Mouse (Mus musculus): ENCODE data around the gene Limch1. TPM values are rescaled to one million over a fixed set of nuclear protein-coding genes. Genes with fewer than 3 reads are reported as not detected.

Limch1 gene
- polyA plus RNA-seq, 1 experiment from 2014 or later = 22.2 TPM

DNA sequence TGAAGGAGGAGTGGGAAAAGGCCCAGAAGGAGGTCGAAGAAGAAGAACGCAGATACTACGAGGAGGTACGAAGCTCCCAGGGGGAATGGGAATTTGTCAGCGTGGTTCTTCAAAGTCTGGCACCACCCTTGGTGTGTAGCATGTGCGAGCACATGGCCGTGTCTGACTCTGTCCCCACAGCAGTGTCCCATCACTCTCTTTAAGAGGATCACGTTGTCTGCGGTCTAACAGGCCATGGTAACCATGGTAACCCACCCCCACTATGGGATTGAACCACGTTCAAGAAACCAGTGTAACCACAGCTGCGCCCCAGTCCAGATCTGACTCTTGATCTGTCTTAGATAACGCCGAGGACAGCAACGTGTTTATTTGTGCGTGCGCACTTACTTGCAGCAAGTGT, 283.2 kb downstream of the Limch1 start:
- ATAC-seq (replicated peaks; ENCODE audit: extremely low read depth, insufficient read depth, low FRiP score) = no peak
- Histone ChIP-seq H3K27me3 (ENCODE audit: control insufficient read depth, insufficient read depth, low read length) (no peaks in the 10 kb centered on the region), H3K4me3 (ENCODE audit: low read length) (no peak overlapping the region), H3K9me3 (replicated peaks; ENCODE audit: control insufficient read depth, low read length) (no peaks in the 10 kb centered on the region), H3K4me1 (ENCODE audit: control insufficient read depth, insufficient read depth, low read length) (peaks cover 11% of the 10 kb centered on the region), H3K4me2 (ENCODE audit: low read depth, low read length) (no peak overlapping the region), H3K9ac (ENCODE audit: low read length) (no peak overlapping the region), H3K27ac (ENCODE audit: low read length) (no peak overlapping the region), H3K36me3 (ENCODE audit: control insufficient read depth, insufficient read depth) (no peaks in the 10 kb centered on the region)
- 73% methylated on average over 16 of the region's 16 CpGs for WGBS

GRCm38 (mm10) chr5:67029946-67030345, 284.3 kb downstream of the Limch1 start:
- Histone ChIP-seq H3K9ac (ENCODE audit: low read length) (no peak overlapping the region), H3K27ac (ENCODE audit: low read length) (no peak overlapping the region), H3K4me1 (ENCODE audit: control insufficient read depth, insufficient read depth, low read length) (peaks cover 3% of the 10 kb centered on the region), H3K27me3 (ENCODE audit: control insufficient read depth, insufficient read depth, low read length) (no peaks in the 10 kb centered on the region), H3K4me3 (ENCODE audit: low read length) (no peak overlapping the region), H3K4me2 (ENCODE audit: low read depth, low read length) (no peak overlapping the region), H3K9me3 (replicated peaks; ENCODE audit: control insufficient read depth, low read length) (no peaks in the 10 kb centered on the region), H3K36me3 (ENCODE audit: control insufficient read depth, insufficient read depth) (no peaks in the 10 kb centered on the region)
- WGBS = 40% methylated on average over 3 of the region's 3 CpGs
- no peak for ATAC-seq (replicated peaks; ENCODE audit: extremely low read depth, insufficient read depth, low FRiP score)

DNA sequence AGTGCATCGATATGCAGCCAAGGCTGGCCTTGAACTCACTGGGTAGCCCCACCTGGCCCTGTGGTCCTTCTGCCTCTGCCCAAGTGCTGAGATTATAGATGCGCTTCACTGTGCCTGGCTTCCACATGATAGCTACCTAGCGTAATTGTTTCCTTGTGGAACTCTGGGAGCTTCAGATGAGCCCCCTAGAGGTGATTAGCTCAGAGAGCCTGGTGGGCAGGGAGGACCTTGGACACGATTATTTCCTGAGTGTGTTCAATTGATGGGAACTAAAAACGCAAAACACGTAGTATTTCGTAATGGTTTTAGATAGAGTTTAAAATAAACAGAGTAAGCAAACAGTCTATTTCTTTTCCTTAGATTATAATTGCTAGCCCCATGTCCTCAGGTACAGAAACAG, 287.0 kb downstream of the Limch1 start:
- Histone ChIP-seq H3K4me2 (ENCODE audit: low read depth, low read length) (no peak overlapping the region), H3K27ac (ENCODE audit: low read length) (no peak overlapping the region), H3K9ac (ENCODE audit: low read length) (no peak overlapping the region), H3K36me3 (ENCODE audit: control insufficient read depth, insufficient read depth) (no peaks in the 10 kb centered on the region), H3K9me3 (replicated peaks; ENCODE audit: control insufficient read depth, low read length) (no peaks in the 10 kb centered on the region), H3K27me3 (ENCODE audit: control insufficient read depth, insufficient read depth, low read length) (no peaks in the 10 kb centered on the region), H3K4me3 (ENCODE audit: low read length) (no peak overlapping the region), H3K4me1 (ENCODE audit: control insufficient read depth, insufficient read depth, low read length) (no peaks in the 10 kb centered on the region)
- WGBS = 74% methylated on average over 7 of the region's 7 CpGs
- no peak for ATAC-seq (replicated peaks; ENCODE audit: extremely low read depth, insufficient read depth, low FRiP score)

DNA sequence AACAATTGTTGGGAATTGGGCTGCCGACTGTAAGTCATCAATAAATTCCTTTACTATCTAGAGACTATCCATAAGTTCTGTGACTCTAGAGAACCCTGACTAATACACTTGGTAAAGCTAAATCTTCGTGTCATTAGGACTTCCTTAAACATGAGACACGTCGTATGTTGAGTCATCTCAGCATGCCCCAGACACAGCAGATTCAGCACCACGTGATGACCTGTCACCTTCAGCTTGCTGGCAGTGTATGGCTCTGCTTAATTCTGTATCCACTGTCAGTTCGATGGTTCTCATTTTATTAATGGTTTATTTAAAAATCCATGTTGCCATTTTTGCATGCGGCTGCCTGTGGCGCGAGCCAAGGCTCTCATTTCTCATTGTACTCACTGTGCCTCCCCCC, 298.3 kb downstream of the Limch1 start:
- Histone ChIP-seq H3K9me3 (replicated peaks; ENCODE audit: control insufficient read depth, low read length) (no peaks in the 10 kb centered on the region), H3K4me2 (ENCODE audit: low read depth, low read length) (no peak overlapping the region), H3K27me3 (ENCODE audit: control insufficient read depth, insufficient read depth, low read length) (no peaks in the 10 kb centered on the region; the same call in none of the 2 replicates), H3K27ac (ENCODE audit: low read length) (no peak overlapping the region), H3K4me3 (ENCODE audit: low read length) (no peak overlapping the region), H3K9ac (ENCODE audit: low read length) (no peak overlapping the region), H3K36me3 (ENCODE audit: control insufficient read depth, insufficient read depth) (no peaks in the 10 kb centered on the region), H3K4me1 (ENCODE audit: control insufficient read depth, insufficient read depth, low read length) (no peaks in the 10 kb centered on the region)
- 73% methylated on average over 8 of the region's 9 CpGs for WGBS
- no peak for ATAC-seq (replicated peaks; ENCODE audit: extremely low read depth, insufficient read depth, low FRiP score)

- no peaks in the 10 kb centered on the region for H3K36me3 ChIP-seq (ENCODE audit: control insufficient read depth, insufficient read depth)
- H3K4me2 ChIP-seq (ENCODE audit: low read depth, low read length) = no peak overlapping the region
- no peak overlapping the region for H3K27ac ChIP-seq (ENCODE audit: low read length)
- H3K27me3 ChIP-seq (ENCODE audit: control insufficient read depth, insufficient read depth, low read length) = peaks cover 2% of the 10 kb centered on the region
- no peaks in the 10 kb centered on the region for H3K4me1 ChIP-seq (ENCODE audit: control insufficient read depth, insufficient read depth, low read length)
- no peak overlapping the region for H3K4me3 ChIP-seq (ENCODE audit: low read length)
- WGBS = 16% methylated on average over 4 of the region's 4 CpGs
- no peak for ATAC-seq (replicated peaks; ENCODE audit: extremely low read depth, insufficient read depth, low FRiP score)
- no peaks in the 10 kb centered on the region for H3K9me3 ChIP-seq (replicated peaks; ENCODE audit: control insufficient read depth, low read length)
- H3K9ac ChIP-seq (ENCODE audit: low read length) = no peak overlapping the region
Measured at GRCm38 (mm10) chr5:67048003-67048402, 302.4 kb downstream of the Limch1 start.

DNA sequence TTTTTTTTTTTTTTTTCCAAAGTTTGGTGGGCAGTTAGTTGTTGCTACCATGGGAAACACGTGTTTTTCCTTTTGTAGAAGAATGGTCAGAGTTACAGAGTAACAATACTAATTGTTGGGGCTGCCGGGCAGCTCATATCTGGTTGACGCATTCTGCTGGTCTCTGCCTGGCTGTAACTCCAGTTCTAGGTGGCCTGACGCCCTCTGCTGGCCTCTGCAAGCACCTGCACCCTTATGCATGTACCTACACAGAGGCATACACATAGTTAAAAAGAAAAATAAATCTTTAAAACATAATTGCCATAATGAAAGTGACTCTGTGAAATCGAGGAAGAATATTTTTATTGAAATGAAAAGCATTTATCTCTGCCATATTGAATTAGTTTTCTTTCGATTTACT, 312.2 kb downstream of the Limch1 start:
- no peak for ATAC-seq (replicated peaks; ENCODE audit: extremely low read depth, insufficient read depth, low FRiP score)
- 76% methylated on average over 6 of the region's 6 CpGs for WGBS
- Histone ChIP-seq H3K4me2 (ENCODE audit: low read depth, low read length) (no peak overlapping the region), H3K9me3 (replicated peaks; ENCODE audit: control insufficient read depth, low read length) (no peaks in the 10 kb centered on the region), H3K27me3 (ENCODE audit: control insufficient read depth, insufficient read depth, low read length) (no peaks in the 10 kb centered on the region), H3K9ac (ENCODE audit: low read length) (no peak overlapping the region), H3K4me1 (ENCODE audit: control insufficient read depth, insufficient read depth, low read length) (no peaks in the 10 kb centered on the region), H3K36me3 (ENCODE audit: control insufficient read depth, insufficient read depth) (no peaks in the 10 kb centered on the region), H3K27ac (ENCODE audit: low read length) (no peak overlapping the region), H3K4me3 (ENCODE audit: low read length) (no peak overlapping the region)

DNA sequence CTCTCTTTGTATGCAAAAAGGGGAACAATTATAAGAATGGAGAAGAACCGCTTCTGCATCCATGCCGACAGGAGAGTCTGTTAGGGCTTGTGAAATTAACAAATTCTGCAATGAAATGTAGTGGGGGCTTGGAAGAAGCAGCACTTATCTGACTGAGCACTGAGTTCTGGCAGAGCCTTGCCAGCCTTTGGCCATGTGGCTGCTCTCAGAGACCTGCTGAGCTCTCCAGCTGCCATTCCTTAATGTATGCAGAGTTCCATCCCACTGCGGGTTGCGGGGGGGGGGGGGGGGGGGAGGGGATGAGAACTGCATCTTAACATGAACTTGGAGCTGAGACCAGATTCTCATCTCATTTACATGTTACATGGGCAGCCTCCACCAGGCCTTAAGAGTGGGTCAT, 314.9 kb downstream of the Limch1 start:
- Histone ChIP-seq H3K4me3 (ENCODE audit: low read length) (no peak overlapping the region), H3K36me3 (ENCODE audit: control insufficient read depth, insufficient read depth) (no peaks in the 10 kb centered on the region), H3K27ac (ENCODE audit: low read length) (no peak overlapping the region), H3K4me1 (ENCODE audit: control insufficient read depth, insufficient read depth, low read length) (no peaks in the 10 kb centered on the region), H3K27me3 (ENCODE audit: control insufficient read depth, insufficient read depth, low read length) (no peaks in the 10 kb centered on the region), H3K9ac (ENCODE audit: low read length) (no peak overlapping the region), H3K9me3 (replicated peaks; ENCODE audit: control insufficient read depth, low read length) (no peaks in the 10 kb centered on the region), H3K4me2 (ENCODE audit: low read depth, low read length) (no peak overlapping the region)
- WGBS = 43% methylated on average over 4 of the region's 4 CpGs
- ATAC-seq (replicated peaks; ENCODE audit: extremely low read depth, insufficient read depth, low FRiP score) = no peak

GRCm38 (mm10) chr5:67063596-67063995, 318.0 kb downstream of the Limch1 start:
- H3K36me3 ChIP-seq (ENCODE audit: control insufficient read depth, insufficient read depth) = no peaks in the 10 kb centered on the region
- H3K4me3 ChIP-seq (ENCODE audit: low read length) = no peak overlapping the region
- no peaks in the 10 kb centered on the region for H3K27me3 ChIP-seq (ENCODE audit: control insufficient read depth, insufficient read depth, low read length)
- H3K4me2 ChIP-seq (ENCODE audit: low read depth, low read length) = no peak overlapping the region
- 67% methylated on average over 9 of the region's 9 CpGs for WGBS
- no peaks in the 10 kb centered on the region for H3K9me3 ChIP-seq (replicated peaks; ENCODE audit: control insufficient read depth, low read length)
- H3K27ac ChIP-seq (ENCODE audit: low read length) = no peak overlapping the region
- no peak for ATAC-seq (replicated peaks; ENCODE audit: extremely low read depth, insufficient read depth, low FRiP score)
- no peak overlapping the region for H3K9ac ChIP-seq (ENCODE audit: low read length)
- no peaks in the 10 kb centered on the region for H3K4me1 ChIP-seq (ENCODE audit: control insufficient read depth, insufficient read depth, low read length)

DNA sequence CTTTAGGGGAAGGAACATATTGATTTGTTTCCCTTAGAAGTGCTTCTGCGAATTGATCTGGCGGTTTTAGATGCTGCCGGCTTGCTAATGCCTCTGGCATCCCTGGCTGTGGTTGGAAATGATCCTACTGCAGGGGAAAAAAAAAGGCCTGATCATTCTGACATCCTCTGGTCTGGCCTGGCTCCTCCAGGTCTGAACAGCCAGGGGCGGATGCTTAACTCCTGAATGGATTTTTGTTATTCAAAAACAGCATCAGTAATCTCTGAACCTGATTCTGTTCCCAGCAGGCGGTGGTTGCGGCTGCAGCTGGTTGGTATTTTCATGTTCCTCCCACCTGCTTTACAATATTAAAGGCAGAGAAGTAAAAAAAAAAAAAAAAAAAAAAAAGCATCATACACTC, 337.5 kb downstream of the Limch1 start:
- no peak overlapping the region for H3K4me2 ChIP-seq (ENCODE audit: low read depth, low read length)
- no peak overlapping the region for H3K9ac ChIP-seq (ENCODE audit: low read length)
- no peak for ATAC-seq (replicated peaks; ENCODE audit: extremely low read depth, insufficient read depth, low FRiP score)
- H3K4me1 ChIP-seq (ENCODE audit: control insufficient read depth, insufficient read depth, low read length) = no peaks in the 10 kb centered on the region
- H3K27ac ChIP-seq (ENCODE audit: low read length) = no peak overlapping the region
- H3K9me3 ChIP-seq (replicated peaks; ENCODE audit: control insufficient read depth, low read length) = peaks cover 8% of the 10 kb centered on the region
- peaks cover 3% of the 10 kb centered on the region; the same call in 1 of the 2 replicates for H3K27me3 ChIP-seq (ENCODE audit: control insufficient read depth, insufficient read depth, low read length)
- H3K36me3 ChIP-seq (ENCODE audit: control insufficient read depth, insufficient read depth) = no peaks in the 10 kb centered on the region
- WGBS = 45% methylated on average over 6 of the region's 6 CpGs
- no peak overlapping the region for H3K4me3 ChIP-seq (ENCODE audit: low read length)

DNA sequence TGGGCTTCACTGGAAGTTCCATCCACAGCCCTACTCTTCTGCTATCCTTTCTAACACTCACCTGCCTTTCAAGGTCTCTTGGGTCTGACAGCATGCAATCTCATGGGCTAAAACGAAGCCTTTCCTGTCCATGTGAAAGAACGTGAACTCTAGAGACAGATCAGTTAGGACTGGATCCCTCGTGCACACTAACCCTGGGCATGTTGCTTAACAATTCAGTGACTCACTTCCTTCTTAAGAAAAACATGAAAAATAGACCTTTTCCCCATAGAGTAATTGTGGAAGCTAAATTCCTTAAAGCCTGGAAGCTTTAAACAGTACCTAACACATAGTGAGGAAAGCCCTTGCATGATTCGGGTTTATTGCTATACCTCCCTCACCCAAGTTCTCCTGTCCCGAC, 345.2 kb downstream of the Limch1 start:
- Histone ChIP-seq H3K4me2 (ENCODE audit: low read depth, low read length) (no peak overlapping the region), H3K27me3 (ENCODE audit: control insufficient read depth, insufficient read depth, low read length) (peaks cover 60% of the 10 kb centered on the region), H3K4me3 (ENCODE audit: low read length) (no peak overlapping the region), H3K27ac (ENCODE audit: low read length) (no peak overlapping the region), H3K9ac (ENCODE audit: low read length) (no peak overlapping the region), H3K4me1 (ENCODE audit: control insufficient read depth, insufficient read depth, low read length) (no peaks in the 10 kb centered on the region; the same call in 1 of the 2 replicates), H3K9me3 (replicated peaks; ENCODE audit: control insufficient read depth, low read length) (no peaks in the 10 kb centered on the region), H3K36me3 (ENCODE audit: control insufficient read depth, insufficient read depth) (no peaks in the 10 kb centered on the region)
- ATAC-seq (replicated peaks; ENCODE audit: extremely low read depth, insufficient read depth, low FRiP score) = no peak
- WGBS = 55% methylated on average over 5 of the region's 5 CpGs

Measured in heart, embryonic 16.5 days (tissue).